12 mouse cellular contexts compared by ENCODE assay signal in genomic region chr5:103797774-103798173, GRCm38 (mm10).
DNase-seq lines count a peak whose midpoint lies in the region; ATAC-seq and TF ChIP-seq lines count a peak whose summit lies in the region.
"Had no signal": no experiment of that assay in that cellular context is flagged by ENCODE, and none has a peak within 500 bp of the region (broad histone marks: within the 10 kb centered on the region; RNA-seq: fewer than 3 reads in every experiment).

No protein-coding gene starts in this region.

- H3K27ac ChIP-seq in intestine, embryonic 16.5 days (ENCODE audit: low read length): no peak overlapping the region
- H3K27ac ChIP-seq in intestine, embryonic 15.5 days: no peak overlapping the region
- no peak overlapping the region for H3K27ac ChIP-seq in ES-E14 (ENCODE audit: insufficient read depth, low read depth, low read length, poor library complexity, severe bottlenecking)
- H3K27ac ChIP-seq: heart, embryonic 13.5 days; kidney, embryonic 15.5 days; limb, embryonic 15.5 days had no signal

- no peaks in the 10 kb centered on the region for H3K9me3 ChIP-seq in intestine, embryonic 16.5 days (ENCODE audit: control insufficient read depth, low read length)
- no peaks in the 10 kb centered on the region for H3K9me3 ChIP-seq in intestine, embryonic 15.5 days
- no peaks in the 10 kb centered on the region for H3K9me3 ChIP-seq in ES-E14 (ENCODE audit: control insufficient read depth, insufficient read depth, low read depth, low read length)
- H3K9me3 ChIP-seq: heart, embryonic 13.5 days; kidney, embryonic 15.5 days; limb, embryonic 15.5 days had no signal

- in situ Hi-C loops in ES-E14 (cut with MboI; ENCODE audit: low sequenced_read_pairs in 2 of 2, unreplicated experiment in 2 of 2): no loop called here

- 0 out of 2 replicates have a peak, but pooled peaks have one; percentile 3 for ATAC-seq in intestine, embryonic 16.5 days
- no peak for ATAC-seq in intestine, embryonic 15.5 days

- no peak overlapping the region for H3K4me2 ChIP-seq in intestine, embryonic 16.5 days (ENCODE audit: low read depth, low read length)
- no peak overlapping the region for H3K4me2 ChIP-seq in intestine, embryonic 15.5 days (replicated peaks)
- H3K4me2 ChIP-seq: heart, embryonic 13.5 days; kidney, embryonic 15.5 days; limb, embryonic 15.5 days had no signal

- H3K27me3 ChIP-seq in intestine, embryonic 16.5 days (replicated peaks; ENCODE audit: control insufficient read depth, insufficient read depth, low read length): no peaks in the 10 kb centered on the region
- H3K27me3 ChIP-seq in intestine, embryonic 15.5 days (replicated peaks): no peaks in the 10 kb centered on the region
- H3K27me3 ChIP-seq: heart, embryonic 13.5 days; kidney, embryonic 15.5 days; limb, embryonic 15.5 days had no signal

- 72% methylated on average over 10 of the region's 10 CpGs for WGBS in intestine, embryonic 16.5 days
- WGBS in intestine, embryonic 15.5 days: 79% methylated on average over 10 of the region's 10 CpGs

- no peaks in the 10 kb centered on the region for H3K36me3 ChIP-seq in intestine, embryonic 16.5 days (ENCODE audit: control insufficient read depth, insufficient read depth, low read length)
- H3K36me3 ChIP-seq in intestine, embryonic 15.5 days: no peaks in the 10 kb centered on the region
- H3K36me3 ChIP-seq in ES-E14 (ENCODE audit: control insufficient read depth, insufficient read depth, low read length, poor library complexity, severe bottlenecking): no peaks in the 10 kb centered on the region; the same call in 1 of the 2 replicates
- H3K36me3 ChIP-seq: limb, embryonic 15.5 days had no signal

- no peak overlapping the region for H3K9ac ChIP-seq in intestine, embryonic 16.5 days (ENCODE audit: low read depth, low read length)
- no peak overlapping the region for H3K9ac ChIP-seq in intestine, embryonic 15.5 days
- peak overlapping the region; percentile 41 for H3K9ac ChIP-seq in ES-E14 (ENCODE audit: insufficient read depth, low read depth, low read length, poor library complexity, severe bottlenecking)
- H3K9ac ChIP-seq: heart, embryonic 13.5 days; kidney, embryonic 15.5 days; limb, embryonic 15.5 days had no signal

- H3K4me3 ChIP-seq in intestine, embryonic 16.5 days (ENCODE audit: low read length): no peak overlapping the region
- no peak overlapping the region for H3K4me3 ChIP-seq in intestine, embryonic 15.5 days (replicated peaks)
- no peak overlapping the region for H3K4me3 ChIP-seq in ES-E14 (ENCODE audit: insufficient read depth in 1 of 2, low read depth in 1 of 2, low read length in 2 of 2, poor library complexity in 1 of 2, severe bottlenecking in 1 of 2)
- H3K4me3 ChIP-seq: heart, embryonic 13.5 days; kidney, embryonic 15.5 days; limb, embryonic 15.5 days had no signal

- no peak for DNase-seq in ES-E14 (ENCODE audit: low read depth, low spot score)
- DNase-seq in brain, adult 2 months (ENCODE audit: low read depth, low spot score): peak; percentile 83
- peak; percentile 38 to 63 for DNase-seq in left cerebral cortex, postnatal 25 days (ENCODE audit: low spot score in 2 of 2)
- DNase-seq in spleen, postnatal 36 days (ENCODE audit: low spot score in 2 of 2): no peak
- no peak for DNase-seq in heart, postnatal 36 days
- DNase-seq in spleen, postnatal 10 days (ENCODE audit: low spot score in 2 of 2): no peak
- DNase-seq: thymus, adult 2 months had no signal

- H3K4me1 ChIP-seq in intestine, embryonic 16.5 days (ENCODE audit: control insufficient read depth, insufficient read depth, low read length): peaks cover 10% of the 10 kb centered on the region
- H3K4me1 ChIP-seq in intestine, embryonic 15.5 days (replicated peaks): no peaks in the 10 kb centered on the region
- peaks cover 0 to 8% of the 10 kb centered on the region in 2 experiments; a peak in 1 of 4 replicates for H3K4me1 ChIP-seq in ES-E14 (ENCODE audit: control insufficient read depth in 2 of 2, insufficient read depth in 2 of 2, low read length in 2 of 2, poor library complexity in 1 of 2)

- intact Hi-C loops in left cerebral cortex, postnatal 25 days (cut with DNase I): no loop called here
- intact Hi-C loops in heart, postnatal 36 days (cut with DNase I): no loop called here

TF ChIP-seq in ES-E14, 5 proteins besides CTCF, POLR2A, EP300 and RAD21:
- TF ChIP-seq ZC3H11A (IDR thresholded peaks at IDR 0.05; ENCODE audit: borderline replicate concordance, low read depth, low read length) (no peak), HCFC1 (IDR thresholded peaks at IDR 0.05; ENCODE audit: borderline replicate concordance, insufficient read depth, low read length) (no peak), ZNF384 (IDR thresholded peaks at IDR 0.05; ENCODE audit: low read depth, low read length) (no peak), CHD2 (IDR thresholded peaks at IDR 0.05; ENCODE audit: low read depth, low read length) (no peak), MAFK (IDR thresholded peaks at IDR 0.05; ENCODE audit: insufficient read depth, low read depth, low read length) (no peak)

Comparison
In these comparisons a context has a peak if more than half of its experiments do, and no peak if none do; other contexts are left out.
1. DNase-seq: peak in brain, adult 2 months (single experiment) and left cerebral cortex, postnatal 25 days (2 of 2); none in ES-E14 (single experiment), spleen, postnatal 36 days (0 of 2), heart, postnatal 36 days (0 of 2) and spleen, postnatal 10 days (0 of 2).